Mouse (Mus musculus) spleen, adult 2 months (tissue): ENCODE data around the gene Ccdc63.

Source experiments
- CTCF ChIP-seq: fragments of 200-500 bp; IDR thresholded peaks from 2 replicates; pipeline ENCODE4 v1.5.1; 2011; ENCODE audit warnings: mild to moderate bottlenecking, inconsistent platforms; ENCODE audit not compliant: insufficient read depth, insufficient read length, insufficient replicate concordance; ENCODE audit errors: extremely low read depth
- POLR2A ChIP-seq: fragments of 200-500 bp; IDR thresholded peaks from 2 replicates; pipeline ENCODE4 v1.6.1; 2011; ENCODE audit warnings: low read depth, low read length, inconsistent platforms

- TF ChIP-seq CTCF = no peak
- TF ChIP-seq POLR2A = no peak
Observed at GRCm38 (mm10) chr5:122184283-122184806, 43.7 kb upstream of the Ccdc63 start.
